Mouse (Mus musculus): ENCODE data around the gene Drd2.

Gene Drd2

DNA sequence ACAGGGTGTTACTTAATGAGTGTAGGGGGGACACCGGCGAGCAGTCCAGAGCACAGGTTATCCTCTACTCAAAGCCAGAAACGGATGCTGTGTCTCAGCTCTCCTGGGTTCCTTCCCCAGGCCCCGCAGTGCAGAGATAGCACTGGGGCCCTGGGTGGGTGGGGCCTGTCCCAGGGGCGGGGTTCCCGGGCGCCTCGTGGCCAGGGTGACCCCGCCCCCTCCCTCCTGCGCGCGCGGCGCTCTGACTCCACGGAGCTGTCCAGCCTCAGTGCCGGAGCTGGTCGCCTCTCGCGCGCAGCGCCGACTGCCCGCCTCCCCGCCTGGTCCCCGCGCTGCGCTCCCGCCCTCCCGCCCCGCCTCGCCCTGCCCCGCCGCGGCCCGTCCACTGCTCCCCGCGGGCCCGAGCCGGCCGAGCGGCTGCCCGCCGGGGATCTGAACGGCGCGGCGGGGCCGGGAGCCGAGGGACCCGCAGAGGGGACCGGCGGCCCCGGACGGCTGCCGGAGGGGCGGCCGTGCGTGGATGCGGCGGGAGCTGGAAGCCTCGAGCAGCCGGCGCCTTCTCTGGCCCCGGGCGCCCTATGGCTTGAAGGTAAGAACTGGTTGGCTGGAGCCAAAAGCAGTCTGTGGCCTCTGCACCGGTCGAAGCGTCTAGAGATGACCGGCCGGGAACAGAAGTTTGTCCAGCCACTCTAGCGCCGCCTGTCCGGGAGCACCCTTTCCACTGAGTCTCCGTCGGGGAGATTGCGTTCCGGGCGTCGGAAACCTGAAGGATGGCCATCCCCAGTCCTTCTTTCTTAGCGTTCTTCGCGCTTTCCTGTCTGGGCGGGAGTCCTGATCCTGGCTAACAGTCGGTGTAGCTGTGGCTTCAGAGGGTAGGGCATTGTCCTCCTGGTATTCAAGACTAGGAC is at the start of gene Drd2:
Gene Drd2, plus strand, starts transcription at position 492 of the 908 bp plus-strand sequence.
- DNase-seq (ENCODE audit: low spot score in 2 of 2), result no peak

DNA sequence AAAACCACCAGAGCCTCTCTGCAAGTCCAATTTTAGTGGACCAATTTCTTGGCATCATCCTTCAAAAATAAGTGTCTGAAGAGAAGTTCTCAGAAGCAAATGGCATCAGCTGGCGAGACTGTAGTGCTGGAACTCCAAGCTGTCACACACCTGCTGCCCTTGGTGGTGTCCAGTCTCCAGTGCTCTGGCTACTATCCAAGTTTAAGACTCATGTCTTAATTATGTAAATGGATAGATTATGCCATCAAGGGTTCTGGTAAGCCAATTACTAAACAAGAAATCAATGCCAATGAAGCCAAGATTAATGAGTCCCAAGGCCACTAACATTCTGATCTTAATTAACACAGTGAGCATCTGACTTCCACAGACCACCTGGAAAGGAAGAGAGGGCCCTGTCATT is 45.3 kb upstream of the Drd2 start:
- DNase-seq (ENCODE audit: low spot score in 2 of 2), result no peak

DNA sequence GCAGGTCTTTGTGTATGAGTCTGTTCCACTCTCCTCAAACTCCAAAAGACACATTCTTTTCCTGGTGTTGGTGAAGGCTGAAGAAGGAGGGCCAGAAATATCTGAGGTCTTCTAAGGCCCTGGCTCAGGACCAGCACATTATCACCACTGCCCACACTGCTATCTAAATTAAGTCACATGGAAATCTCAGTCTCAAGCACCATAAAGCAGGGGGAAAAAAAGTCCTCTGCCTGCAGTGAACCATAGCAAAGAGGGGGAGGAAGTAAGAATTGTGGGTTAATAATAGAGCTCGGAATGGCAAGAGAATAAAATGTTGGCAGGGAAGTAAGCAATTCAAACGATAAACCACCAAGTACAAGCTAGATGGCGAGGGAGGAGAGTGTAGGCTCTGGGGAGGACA is 32.9 kb upstream of the Drd2 start:
- DNase-seq (ENCODE audit: low spot score in 2 of 2), result no peak

DNA sequence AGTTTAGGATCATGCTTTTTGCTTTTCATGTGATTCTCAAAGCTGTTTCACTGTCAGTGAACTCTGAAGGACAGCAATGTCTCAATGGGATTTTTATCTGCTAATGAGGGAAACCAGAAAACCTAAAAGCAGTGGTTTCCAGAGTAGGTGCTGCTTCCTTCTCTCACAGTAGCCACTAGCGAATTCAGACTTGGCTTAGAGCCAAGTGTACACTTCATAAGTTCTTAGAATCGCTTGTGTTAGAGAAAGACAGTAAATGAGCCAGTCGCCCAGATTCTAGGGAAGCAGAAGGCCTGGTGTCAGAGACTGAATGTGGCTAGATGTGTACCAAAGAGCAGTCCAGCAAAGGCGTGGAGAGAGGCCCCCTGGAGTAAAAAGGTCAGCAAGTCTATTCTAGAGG is 29.6 kb upstream of the Drd2 start:
- DNase-seq (ENCODE audit: low spot score in 2 of 2), result no peak

DNA sequence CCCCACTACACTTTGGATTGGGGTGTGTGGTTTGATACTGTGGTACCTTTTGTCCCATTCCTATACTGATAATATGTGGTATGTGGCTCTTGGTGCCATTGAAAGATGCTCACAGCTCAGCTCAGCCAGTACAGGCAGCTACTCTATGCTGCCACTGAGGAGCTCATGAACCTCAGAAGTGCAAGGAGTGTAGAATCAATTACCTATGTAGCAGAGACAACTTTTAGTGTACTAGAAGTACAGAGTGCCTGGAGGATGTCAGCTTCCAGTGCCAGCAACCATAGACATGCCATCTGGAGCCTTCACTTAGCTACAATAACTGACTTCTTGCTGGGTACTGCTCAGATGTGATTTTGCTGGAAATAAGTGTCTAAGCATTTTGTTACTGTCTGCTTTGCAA is 21.8 kb upstream of the Drd2 start:
- DNase-seq (ENCODE audit: low spot score in 2 of 2), result no peak

DNA sequence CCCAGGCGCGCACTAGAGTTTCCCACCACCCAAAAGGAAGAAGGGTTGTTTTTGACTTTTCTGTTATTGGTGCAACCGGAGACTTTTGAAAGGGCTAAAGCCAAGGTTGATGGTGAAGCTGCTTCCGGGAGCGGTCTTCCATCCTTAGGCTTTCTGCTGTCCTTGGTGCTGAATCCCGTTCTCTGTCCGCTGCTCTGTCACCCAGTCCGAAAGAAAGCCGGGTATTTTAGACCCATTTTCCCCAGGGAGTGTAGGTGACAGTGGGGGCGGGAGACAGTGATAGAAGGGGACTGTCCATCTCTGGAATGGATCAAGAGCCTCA is 578 bp downstream of the Drd2 start:
- no peak for DNase-seq (ENCODE audit: low spot score in 2 of 2)

DNA sequence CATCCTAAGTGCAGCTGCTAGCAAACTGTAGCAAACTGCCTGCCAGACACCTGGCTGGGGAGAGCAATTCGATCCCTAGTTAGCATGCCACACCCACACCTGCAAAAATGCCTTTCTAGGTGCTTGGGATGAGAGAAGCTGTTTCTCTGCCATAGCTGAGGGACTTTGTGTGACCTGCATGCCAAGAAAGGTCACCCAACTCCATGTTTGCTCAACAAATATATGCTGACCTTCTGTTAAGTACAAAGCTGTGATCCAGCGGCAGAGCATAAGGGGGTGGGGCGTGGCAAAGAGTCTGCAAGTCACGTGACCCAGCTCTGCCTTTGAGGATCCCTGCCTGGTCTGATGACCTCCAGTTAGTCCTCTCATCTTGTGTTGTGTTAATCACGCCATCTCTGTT is 25.3 kb downstream of the Drd2 start:
- DNase-seq (ENCODE audit: low spot score in 2 of 2), result no peak

DNA sequence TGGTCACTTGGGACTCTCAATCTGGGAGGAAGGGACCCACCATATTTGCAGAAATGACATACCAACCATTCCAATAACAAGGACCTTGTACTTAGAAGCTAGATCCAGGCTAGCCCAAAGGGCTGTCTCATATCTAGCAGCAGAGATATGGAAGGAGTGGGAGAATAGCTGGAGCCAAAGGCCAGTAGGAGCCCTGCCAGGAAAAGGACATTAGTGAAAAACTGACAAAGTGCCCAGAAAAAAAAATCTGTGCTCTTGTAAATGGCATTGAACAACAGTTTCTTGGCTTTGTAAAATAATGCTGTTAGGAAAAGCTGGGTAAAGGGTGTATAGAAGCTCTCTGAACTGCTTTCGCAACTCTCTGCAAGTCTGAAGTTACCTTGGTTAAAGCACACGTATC is 33.5 kb downstream of the Drd2 start:
- DNase-seq (ENCODE audit: low spot score in 2 of 2), result no peak

DNA sequence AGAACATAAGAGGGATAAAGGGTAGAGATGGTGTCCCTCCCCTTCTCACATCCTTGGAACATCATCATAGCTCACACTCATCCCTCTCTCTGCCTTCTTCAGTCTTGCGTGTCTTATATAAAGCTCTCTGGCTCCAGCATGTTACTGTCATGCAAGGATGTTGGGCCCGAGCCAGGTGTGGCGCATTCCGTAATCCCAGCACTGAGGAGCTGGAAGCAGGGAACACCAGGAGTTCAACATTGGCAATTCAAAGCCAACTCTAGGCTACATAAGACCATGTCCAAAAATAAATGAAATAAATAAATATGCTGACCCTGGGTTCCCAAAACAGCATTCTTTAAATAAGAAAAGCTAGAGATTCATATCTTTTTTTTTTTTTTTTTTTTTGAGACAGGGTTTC is 39.5 kb downstream of the Drd2 start:
- DNase-seq (ENCODE audit: low spot score in 2 of 2), result no peak

DNA sequence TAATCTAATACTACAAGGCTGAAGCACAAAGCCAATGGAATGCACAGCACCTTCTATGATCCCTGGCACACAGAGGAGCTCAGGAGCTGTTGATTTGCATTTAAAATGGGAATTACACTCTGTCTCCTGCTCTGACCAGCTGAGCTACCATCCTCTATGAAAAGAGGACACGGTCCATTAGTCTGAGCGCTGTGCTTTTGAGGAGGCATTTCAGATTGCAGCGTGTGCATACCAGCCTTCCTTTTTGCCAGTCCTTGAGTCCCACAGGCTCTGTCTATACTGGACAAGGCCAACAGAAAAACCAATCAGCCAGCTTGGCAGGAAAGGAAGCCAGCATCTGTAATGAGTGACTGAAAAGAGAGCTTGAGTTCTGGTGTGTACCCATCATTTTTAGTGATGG is 43.6 kb downstream of the Drd2 start:
- DNase-seq (ENCODE audit: low spot score in 2 of 2), result no peak

DNA sequence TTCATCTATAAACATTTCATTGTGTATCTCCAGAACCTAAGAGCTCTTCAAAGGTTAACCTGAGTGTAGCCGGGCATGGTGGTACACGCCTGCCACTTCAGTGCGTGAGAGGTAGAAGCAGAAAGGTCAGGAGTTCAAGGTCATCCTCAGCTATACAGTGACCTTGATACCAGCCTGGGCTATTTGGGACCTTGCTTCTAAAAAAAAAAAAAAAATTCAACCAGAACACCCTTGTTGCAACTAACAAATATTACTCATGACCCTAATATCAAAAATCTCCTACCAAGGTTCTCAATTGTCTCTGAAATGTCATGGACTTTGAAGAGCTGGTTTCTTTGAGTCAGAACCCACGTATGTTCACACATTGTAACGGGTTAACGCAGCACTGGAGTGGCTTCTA is 44.4 kb downstream of the Drd2 start:
- DNase-seq (ENCODE audit: low spot score in 2 of 2), result no peak

DNA sequence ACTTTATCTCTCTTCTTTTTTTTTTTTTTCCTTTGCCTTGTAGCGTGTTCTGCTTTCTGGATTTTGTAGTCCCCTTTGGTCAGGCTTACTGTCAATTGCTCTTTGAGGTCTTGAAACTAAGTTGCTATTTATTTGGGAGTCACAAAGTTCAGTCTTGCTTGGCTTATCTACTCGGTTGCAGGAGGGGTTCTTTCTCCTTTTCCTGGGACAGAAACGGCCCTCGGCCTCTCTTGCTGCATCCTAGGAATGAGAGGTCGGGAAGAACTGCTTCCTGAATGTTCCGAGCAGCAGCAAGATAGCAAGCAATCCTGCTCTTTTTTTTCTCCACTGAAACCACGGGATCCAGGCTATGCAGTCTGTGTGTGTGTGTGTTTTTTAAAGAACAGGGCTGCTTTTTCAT is 44.9 kb downstream of the Drd2 start:
- DNase-seq (ENCODE audit: low spot score in 2 of 2), result no peak

DNA sequence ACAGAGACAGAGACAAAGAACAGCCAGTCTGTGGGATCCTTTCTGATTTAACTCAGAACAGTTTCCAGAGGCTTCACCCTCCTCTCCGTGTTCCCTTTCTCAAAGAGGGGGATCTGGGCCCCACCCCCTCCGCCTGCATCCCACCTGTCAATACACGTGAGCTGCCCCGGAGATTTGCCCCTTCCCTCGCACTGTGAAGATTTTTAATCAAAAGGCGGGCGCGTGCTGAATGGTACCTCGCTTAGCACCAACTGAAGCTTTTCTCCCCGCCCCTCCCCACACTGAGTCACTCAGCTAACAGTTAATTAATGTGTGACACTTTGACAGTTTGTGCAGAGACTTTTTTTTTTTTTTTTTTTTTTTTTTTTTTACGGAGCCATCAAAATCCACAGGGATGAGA is 45.7 kb downstream of the Drd2 start:
- DNase-seq (ENCODE audit: low spot score in 2 of 2), result no peak

DNA sequence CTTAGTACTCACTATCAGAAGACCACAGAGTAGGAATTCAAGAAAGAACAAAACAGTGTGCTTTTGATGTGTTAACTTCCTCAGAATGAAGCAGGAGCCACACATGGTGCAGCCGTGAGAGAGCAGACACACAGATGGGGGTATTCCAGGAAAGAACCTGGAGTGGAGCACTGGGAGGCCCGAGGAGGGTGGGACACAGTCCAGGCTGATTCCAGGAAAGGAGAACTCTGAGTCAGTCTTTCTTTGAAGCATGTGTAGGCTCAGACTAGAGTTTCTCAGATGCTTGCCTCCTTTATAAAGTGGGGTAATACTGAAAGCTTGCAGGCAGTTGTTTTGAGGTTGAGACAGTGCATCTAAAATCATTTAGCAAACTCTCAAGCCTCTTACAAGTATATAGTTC is 51.8 kb downstream of the Drd2 start:
- DNase-seq (ENCODE audit: low spot score in 2 of 2), result no peak

DNA sequence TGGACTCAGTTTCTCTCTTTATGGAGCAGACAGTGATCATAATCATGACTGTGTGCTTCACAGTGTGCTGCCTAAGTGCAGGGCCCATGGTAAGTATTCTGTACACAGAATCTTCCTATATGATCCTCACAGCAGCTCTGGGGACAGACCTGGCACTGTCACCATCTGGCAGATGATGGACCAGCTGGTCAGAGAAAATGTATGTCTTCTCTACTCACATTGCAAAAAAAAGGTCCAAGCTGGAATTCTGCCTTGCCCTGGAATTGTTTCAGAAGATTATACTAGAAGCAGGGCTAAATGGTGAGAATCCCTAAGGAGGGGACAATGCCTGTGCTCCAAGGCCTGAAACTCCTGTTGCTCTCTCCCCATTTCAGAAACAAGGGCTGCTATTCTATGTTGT is 55.6 kb downstream of the Drd2 start:
- DNase-seq (ENCODE audit: low spot score in 2 of 2), result no peak

DNA sequence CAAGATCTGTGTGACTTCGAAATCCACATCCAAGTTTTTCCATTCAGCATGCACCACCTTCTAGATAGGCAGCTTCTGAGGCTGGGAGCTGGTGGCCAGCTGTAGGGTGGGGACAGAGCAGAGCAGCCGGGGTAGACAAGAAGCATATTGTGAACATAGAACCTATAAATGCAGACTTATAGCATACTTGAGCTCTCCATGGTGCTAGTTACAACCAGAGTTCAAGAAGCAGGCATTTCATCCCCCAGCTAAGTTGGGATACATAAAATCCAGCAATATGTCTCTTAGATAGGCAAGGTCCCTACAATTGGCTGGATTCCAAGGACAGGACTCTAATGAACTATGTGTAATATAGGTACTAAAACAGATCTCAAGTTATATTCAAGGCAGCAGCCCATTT is 63.3 kb downstream of the Drd2 start:
- DNase-seq (ENCODE audit: low spot score in 2 of 2), result no peak

DNA sequence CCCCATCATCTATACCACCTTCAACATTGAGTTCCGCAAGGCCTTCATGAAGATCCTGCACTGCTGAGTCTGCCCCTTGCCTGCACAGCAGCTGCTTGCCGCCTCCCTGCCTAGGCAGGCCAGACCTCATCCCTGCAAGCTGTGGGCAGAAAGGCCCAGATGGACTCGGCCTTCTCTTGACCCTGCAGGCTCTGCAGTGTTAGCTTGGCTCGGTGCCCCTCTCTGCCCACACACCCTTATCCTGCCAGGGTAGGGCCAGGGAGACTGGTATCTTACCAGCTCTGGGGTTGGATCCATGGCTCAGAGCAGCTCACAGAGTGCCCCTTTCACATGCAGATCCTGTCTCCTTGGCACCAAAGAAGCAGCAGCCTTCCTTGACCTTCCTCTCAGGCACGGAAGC is 66.6 kb downstream of the Drd2 start:
- no peak for DNase-seq (ENCODE audit: low spot score in 2 of 2)

DNA sequence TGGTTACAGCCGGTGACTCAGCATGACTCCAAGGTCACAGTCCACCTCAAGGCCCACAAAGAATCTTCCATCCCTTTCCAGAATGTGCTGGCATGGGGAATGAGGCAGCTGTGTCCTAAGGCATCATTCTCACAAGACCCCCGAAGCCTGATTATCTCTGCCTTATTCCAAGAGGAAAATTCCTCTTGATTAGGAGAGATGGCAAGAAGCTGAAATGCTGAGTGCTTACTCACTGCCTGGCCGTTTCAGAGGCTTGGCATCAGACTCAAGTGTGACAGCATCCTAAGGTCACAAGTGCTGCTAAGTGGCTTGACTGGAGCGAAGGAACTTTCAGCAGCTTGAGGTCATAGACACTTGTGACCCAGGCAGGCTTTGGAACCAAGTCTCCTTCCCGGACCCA is 70.2 kb downstream of the Drd2 start:
- no peak for DNase-seq (ENCODE audit: low spot score in 2 of 2)

DNA sequence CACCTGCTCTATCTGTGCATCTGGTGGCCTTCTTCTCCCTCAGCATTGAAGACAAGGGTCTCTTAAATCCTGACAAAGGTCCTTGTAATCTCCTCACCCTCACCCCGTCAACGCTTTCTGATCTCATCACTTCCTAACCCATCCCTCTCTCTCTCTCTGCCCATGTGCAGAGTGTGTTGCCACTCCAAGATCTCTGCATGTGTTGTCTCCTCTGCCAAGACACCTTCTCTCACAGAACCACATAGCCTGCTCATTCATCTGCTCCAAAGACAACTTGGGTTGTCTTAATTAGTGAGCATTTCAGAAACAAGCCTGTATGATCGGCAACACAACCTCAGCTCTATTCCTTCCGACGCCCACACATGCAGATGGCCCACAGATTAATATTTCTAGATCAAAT is 83.4 kb downstream of the Drd2 start:
- no peak for DNase-seq (ENCODE audit: low spot score in 2 of 2)

DNA sequence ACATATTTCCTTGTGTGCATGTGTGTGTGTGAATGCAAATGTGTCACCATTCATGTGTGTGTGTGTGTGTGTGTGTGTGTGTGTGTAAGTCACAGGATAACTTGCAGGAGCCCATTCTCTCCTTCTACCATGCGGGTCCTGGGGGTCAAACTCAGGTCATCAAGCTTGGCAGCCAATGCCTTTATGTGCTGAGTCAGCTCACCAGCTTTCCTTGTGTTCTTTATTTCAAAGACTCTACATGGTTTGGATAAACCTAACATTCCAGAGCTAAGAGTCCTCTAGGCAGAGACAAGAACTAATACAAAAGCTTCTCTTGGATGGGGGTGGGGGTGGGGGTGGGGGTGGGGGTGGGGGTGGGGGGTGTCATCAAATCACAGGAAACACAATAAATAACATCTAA is 85.2 kb downstream of the Drd2 start:
- DNase-seq (ENCODE audit: low spot score in 2 of 2), result no peak

DNA sequence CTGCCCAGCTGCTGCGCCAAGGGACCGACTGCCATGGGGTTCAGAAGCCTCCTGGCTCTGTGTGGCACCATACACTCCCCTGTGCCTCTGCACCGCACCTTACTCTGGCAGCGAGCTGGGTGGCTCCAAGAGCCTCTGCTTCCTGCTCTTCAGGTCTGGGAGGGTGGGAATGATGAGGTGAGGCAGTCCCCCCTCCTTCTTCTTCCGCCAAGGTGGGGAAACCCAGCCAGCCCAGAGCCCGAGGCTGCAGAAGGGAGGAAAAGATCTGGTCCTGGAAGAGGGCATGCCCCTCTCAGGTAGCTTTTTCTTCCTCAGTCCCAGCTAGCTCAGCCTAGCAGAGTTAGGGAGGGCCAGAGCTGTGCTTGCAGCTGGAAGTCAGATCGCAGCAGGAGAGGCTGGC is 86.5 kb downstream of the Drd2 start, which contains the start of gene Ankk1:
Gene Ankk1, minus strand, starts transcription at position 101 of the 400 bp plus-strand sequence.
- no peak for DNase-seq (ENCODE audit: low spot score in 2 of 2)

DNA sequence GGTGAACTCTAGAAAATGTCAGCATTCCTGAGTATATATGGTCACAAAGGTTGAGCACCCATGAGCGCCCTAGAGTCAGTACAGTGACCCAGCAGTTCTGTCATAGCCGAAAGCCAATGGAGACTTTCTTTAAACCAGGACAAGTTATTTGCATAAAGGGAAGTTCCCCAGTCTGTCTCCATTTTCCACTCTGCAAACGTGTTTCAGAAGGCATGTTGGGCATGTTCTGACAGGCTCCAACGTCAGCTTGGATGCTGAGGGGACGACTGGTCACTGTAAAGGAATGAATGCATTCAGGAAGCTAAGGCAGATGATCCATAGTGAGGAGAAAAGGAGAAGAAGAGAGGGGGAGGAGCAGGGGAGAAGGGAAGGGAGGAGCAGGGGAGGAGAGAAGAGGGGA is 87.1 kb downstream of the Drd2 start:
- no peak for DNase-seq (ENCODE audit: low spot score in 2 of 2)

DNA sequence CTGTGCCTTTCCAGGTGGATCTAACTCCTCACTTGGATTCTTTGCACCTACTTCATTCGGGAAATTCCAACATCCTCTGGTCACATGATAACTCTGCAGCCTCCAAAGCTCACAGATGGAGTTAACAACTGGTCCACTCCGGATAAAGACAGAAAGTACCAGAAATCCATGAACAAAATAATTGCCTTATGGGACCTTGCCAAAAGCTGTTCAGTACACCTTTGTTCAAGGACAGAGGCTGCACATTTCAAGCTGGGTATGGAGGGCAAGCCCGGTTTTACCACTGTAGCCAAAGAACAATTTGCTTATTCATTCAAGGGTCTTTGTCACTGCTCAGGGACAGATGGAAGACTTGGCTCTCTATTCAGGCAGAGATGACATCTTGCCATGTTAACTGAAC is 102.2 kb downstream of the Drd2 start:
- no peak for DNase-seq (ENCODE audit: low spot score in 2 of 2)

DNA sequence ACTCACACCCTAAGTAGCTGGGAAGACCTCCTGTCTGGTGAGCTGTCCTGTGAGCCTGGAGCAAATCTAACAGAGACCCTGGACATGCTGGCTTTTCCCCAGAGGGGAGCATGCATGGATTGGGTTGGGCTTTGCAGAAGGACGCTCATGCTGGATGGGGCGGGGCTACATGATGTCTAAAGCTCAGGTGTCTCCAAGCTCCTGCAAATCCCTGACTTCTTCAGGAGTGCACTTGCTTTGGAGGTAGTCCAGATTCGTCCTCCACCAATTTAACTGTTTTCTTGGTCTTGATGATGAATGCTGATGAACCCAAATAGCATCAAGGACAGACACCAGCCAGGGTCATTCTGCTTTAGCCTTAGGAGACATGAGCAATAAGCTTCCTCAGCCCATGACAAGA is 110.1 kb downstream of the Drd2 start:
- no peak for DNase-seq (ENCODE audit: low spot score in 2 of 2)

Measured in spleen, postnatal 36 days (tissue).